Mouse (Mus musculus): ENCODE measurements around the gene Slc25a47. TPM values are rescaled to one million over a fixed set of nuclear protein-coding genes. Genes with fewer than 3 reads are reported as not detected.

The Slc25a47 gene
- polyA plus RNA-seq, 1 experiment: 6.6 TPM

DNA sequence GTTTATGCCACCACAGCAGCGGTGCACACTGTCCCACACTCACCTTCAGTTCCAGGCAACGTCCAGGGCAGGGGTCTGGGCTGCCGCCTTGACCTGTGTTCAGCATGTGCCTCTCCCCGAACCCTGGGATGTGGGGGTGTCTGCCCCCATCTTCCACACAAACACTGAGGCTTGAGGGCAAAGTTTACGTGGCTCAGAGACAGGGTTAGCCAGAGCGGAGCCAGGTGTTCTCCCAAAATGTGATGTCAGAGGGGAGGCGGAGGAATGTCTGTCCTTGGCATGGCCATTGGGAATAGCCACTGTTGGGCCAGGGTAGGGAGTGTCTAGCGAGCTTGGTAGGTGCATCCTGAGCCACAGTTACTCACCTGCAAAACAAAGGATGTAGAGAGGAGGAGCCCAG, 17.0 kb downstream of the Slc25a47 start:
- Histone ChIP-seq H3K4me3 (ENCODE audit: insufficient read depth, low read length) (no peak overlapping the region), H3K4me1 (ENCODE audit: control insufficient read depth, insufficient read depth, low read length) (no peaks in the 10 kb centered on the region), H3K27ac (ENCODE audit: insufficient read depth, low read length) (no peak overlapping the region)
- no peak for TF ChIP-seq POLR2A (IDR thresholded peaks at IDR 0.05; ENCODE audit: low read depth, low read length)
- TF ChIP-seq CTCF (IDR thresholded peaks at IDR 0.05; ENCODE audit: borderline replicate concordance, insufficient read depth, low read length): no peak

- H3K4me3 ChIP-seq (ENCODE audit: insufficient read depth, low read length): no peak overlapping the region
- TF ChIP-seq CTCF (IDR thresholded peaks at IDR 0.05; ENCODE audit: borderline replicate concordance, insufficient read depth, low read length) (no peak), POLR2A (IDR thresholded peaks at IDR 0.05; ENCODE audit: low read depth, low read length) (no peak)
- H3K27ac ChIP-seq (ENCODE audit: insufficient read depth, low read length): no peak overlapping the region
- H3K4me1 ChIP-seq (ENCODE audit: control insufficient read depth, insufficient read depth, low read length): 0 out of 2 replicates have a peak, but pooled peaks cover 5% of the 10 kb centered on the region
These were observed 19.2 kb downstream of the Slc25a47 start for GRCm38 (mm10) chr12:108855081-108855480.

DNA sequence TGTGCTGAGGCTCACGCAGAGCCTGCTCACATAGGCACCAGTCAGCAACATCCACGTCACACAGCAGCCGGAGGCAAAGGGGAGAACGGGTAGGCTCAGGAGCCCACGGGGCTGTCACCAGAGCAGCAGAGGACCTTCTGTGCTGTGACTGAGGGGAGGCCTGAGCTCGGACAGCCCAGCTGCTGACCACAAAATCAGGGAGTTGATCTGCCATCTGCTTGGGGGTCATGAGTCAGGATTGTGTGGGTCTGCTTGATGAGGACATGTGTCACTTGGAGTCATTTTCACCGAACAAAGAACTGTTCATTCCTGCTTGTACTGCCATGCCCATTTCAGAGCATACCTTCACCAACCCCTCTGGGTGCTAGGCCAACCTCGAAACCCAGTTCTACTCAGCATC, 20.3 kb downstream of the Slc25a47 start:
- no peak overlapping the region for H3K4me3 ChIP-seq (ENCODE audit: insufficient read depth, low read length)
- no peak overlapping the region for H3K27ac ChIP-seq (ENCODE audit: insufficient read depth, low read length)
- TF ChIP-seq CTCF (IDR thresholded peaks at IDR 0.05; ENCODE audit: borderline replicate concordance, insufficient read depth, low read length) (no peak), POLR2A (IDR thresholded peaks at IDR 0.05; ENCODE audit: low read depth, low read length) (no peak)
- H3K4me1 ChIP-seq (ENCODE audit: control insufficient read depth, insufficient read depth, low read length): 0 out of 2 replicates have a peak, but pooled peaks cover 5% of the 10 kb centered on the region

- TF ChIP-seq CTCF (IDR thresholded peaks at IDR 0.05; ENCODE audit: borderline replicate concordance, insufficient read depth, low read length) (no peak), POLR2A (IDR thresholded peaks at IDR 0.05; ENCODE audit: low read depth, low read length) (no peak)
- Histone ChIP-seq H3K4me1 (ENCODE audit: control insufficient read depth, insufficient read depth, low read length) (0 out of 2 replicates have a peak, but pooled peaks cover 5% of the 10 kb centered on the region), H3K4me3 (ENCODE audit: insufficient read depth, low read length) (no peak overlapping the region), H3K27ac (ENCODE audit: insufficient read depth, low read length) (no peak overlapping the region)
These were observed 21.3 kb downstream of the Slc25a47 start for GRCm38 (mm10) chr12:108857109-108857508.

GRCm38 (mm10) chr12:108857589-108858184, 21.8 kb downstream of the Slc25a47 start:
- TF ChIP-seq CTCF (IDR thresholded peaks at IDR 0.05; ENCODE audit: borderline replicate concordance, insufficient read depth, low read length): no peak
- TF ChIP-seq POLR2A (IDR thresholded peaks at IDR 0.05; ENCODE audit: low read depth, low read length): no peak
- Histone ChIP-seq H3K4me1 (ENCODE audit: control insufficient read depth, insufficient read depth, low read length) (0 out of 2 replicates have a peak, but pooled peaks cover 5% of the 10 kb centered on the region), H3K27ac (ENCODE audit: insufficient read depth, low read length) (no peak overlapping the region), H3K4me3 (ENCODE audit: insufficient read depth, low read length) (no peak overlapping the region)

GRCm38 (mm10) chr12:108858486-108858885, 22.6 kb downstream of the Slc25a47 start:
- H3K27ac ChIP-seq (ENCODE audit: insufficient read depth, low read length): no peak overlapping the region; the same call in 1 of the 2 replicates
- H3K4me1 ChIP-seq (ENCODE audit: control insufficient read depth, insufficient read depth, low read length): 0 out of 2 replicates have a peak, but pooled peaks cover 5% of the 10 kb centered on the region
- TF ChIP-seq POLR2A (IDR thresholded peaks at IDR 0.05; ENCODE audit: low read depth, low read length) (no peak), CTCF (IDR thresholded peaks at IDR 0.05; ENCODE audit: borderline replicate concordance, insufficient read depth, low read length) (no peak)

DNA sequence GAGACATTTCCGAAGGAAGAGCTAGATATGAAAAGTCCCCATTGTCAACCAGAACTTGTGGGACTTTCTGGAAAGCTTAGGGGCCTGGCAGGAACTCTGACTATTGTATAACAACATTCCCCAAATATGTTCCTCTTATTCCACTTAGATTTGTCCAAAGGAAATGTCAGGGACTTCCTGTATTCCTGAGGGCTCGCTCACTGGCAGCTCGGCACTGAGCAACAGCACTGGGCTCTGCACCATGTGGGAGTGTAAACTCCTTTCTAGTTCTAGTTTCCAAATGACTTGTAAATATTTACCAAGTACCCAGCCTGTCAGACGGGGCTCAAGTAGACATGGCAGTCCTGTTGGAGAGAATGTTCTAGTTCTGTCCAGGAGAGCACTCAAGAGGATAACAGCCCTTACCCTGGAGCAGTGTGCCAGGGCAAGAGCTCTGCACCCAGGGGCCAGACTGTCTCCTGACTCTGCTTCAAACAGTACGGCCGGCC, 29.2 kb downstream of the Slc25a47 start:
- Histone ChIP-seq H3K27ac (ENCODE audit: insufficient read depth, low read length) (no peak overlapping the region; the same call in 1 of the 2 replicates), H3K4me1 (ENCODE audit: control insufficient read depth, insufficient read depth, low read length) (no peaks in the 10 kb centered on the region), H3K4me3 (ENCODE audit: insufficient read depth, low read length) (no peak overlapping the region)
- no peak for TF ChIP-seq POLR2A (IDR thresholded peaks at IDR 0.05; ENCODE audit: low read depth, low read length)
- TF ChIP-seq CTCF (IDR thresholded peaks at IDR 0.05; ENCODE audit: borderline replicate concordance, insufficient read depth, low read length): no peak

More at GRCm38 (mm10) chr12:108858486-108858885, 22.6 kb downstream of the Slc25a47 start:
- no peak overlapping the region for H3K4me3 ChIP-seq (ENCODE audit: insufficient read depth, low read length)

DNA sequence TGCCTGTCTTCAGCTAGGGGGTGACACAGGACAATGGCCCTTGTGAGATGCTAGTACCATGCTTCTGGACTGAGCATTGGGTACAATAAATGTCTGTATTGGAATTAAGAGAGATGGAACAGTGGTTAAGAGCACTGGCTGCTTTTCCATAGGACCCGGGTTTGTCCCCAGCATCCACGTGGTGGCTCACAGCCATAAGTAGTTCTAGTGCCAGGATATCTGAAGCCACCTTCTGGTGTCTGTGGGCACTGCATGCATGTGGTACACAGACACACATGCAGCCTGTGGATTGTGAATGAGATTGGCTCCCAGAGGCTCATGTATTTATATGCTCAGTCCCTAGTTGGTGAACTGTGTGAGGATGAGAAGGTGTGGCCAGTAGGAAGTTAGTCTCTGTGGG, 33.7 kb downstream of the Slc25a47 start:
- H3K4me3 ChIP-seq (ENCODE audit: insufficient read depth, low read length): no peak overlapping the region
- H3K4me1 ChIP-seq (ENCODE audit: control insufficient read depth, insufficient read depth, low read length): no peaks in the 10 kb centered on the region
- no peak overlapping the region for H3K27ac ChIP-seq (ENCODE audit: insufficient read depth, low read length)
- no peak for TF ChIP-seq CTCF (IDR thresholded peaks at IDR 0.05; ENCODE audit: borderline replicate concordance, insufficient read depth, low read length)
- no peak for TF ChIP-seq POLR2A (IDR thresholded peaks at IDR 0.05; ENCODE audit: low read depth, low read length)

DNA sequence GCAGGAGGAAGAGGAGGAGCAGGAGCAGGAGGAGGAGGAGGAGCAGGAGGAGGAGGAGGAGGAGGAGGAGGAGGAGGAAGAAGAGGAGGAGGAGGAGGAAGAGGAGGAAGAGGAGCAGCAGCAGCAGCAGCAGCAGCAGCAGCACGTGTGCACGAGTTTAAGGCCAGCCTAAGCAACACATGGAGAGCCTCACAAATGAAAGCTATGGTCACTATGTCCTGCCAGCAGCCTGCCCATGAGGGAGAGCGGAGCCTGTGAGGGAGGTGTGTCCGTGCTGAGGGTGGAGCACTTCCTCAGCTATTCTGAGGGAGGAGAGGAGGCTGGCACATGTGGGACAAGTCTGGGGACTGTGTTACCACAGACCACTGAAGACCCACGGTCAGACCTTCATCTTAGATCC, 37.3 kb downstream of the Slc25a47 start:
- TF ChIP-seq CTCF (IDR thresholded peaks at IDR 0.05; ENCODE audit: borderline replicate concordance, insufficient read depth, low read length) (no peak), POLR2A (IDR thresholded peaks at IDR 0.05; ENCODE audit: low read depth, low read length) (no peak)
- no peak overlapping the region for H3K4me3 ChIP-seq (ENCODE audit: insufficient read depth, low read length)
- H3K27ac ChIP-seq (ENCODE audit: insufficient read depth, low read length): no peak overlapping the region
- no peaks in the 10 kb centered on the region for H3K4me1 ChIP-seq (ENCODE audit: control insufficient read depth, insufficient read depth, low read length)

DNA sequence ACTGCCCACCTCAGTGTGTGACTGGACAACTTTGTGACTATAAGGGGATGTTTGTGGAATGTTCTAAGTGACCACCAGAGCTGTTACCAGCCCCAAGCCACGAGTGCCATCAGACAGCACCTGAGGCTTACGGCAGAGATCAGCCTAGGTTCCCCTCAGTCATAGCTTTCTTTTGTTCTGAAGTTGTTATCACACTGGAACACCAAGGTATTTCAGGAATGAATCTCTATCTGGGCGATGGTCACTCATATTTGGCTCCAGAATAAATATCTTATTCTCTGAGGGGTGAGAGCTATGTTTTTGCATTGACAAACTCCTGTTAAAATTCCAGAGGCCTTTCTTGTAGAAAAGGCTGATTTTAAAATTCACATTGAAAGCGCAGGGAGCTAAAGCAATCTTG, 43.3 kb downstream of the Slc25a47 start:
- H3K4me1 ChIP-seq (ENCODE audit: control insufficient read depth, insufficient read depth, low read length): no peaks in the 10 kb centered on the region
- no peak overlapping the region for H3K4me3 ChIP-seq (ENCODE audit: insufficient read depth, low read length)
- TF ChIP-seq CTCF (IDR thresholded peaks at IDR 0.05; ENCODE audit: borderline replicate concordance, insufficient read depth, low read length) (no peak), POLR2A (IDR thresholded peaks at IDR 0.05; ENCODE audit: low read depth, low read length) (no peak)
- H3K27ac ChIP-seq (ENCODE audit: insufficient read depth, low read length): no peak overlapping the region

Data from embryonic fibroblast, embryonic 13.5 days (primary cell).